Mouse (Mus musculus) lung, embryonic 16.5 days (tissue): Measurements from ENCODE around the gene B4galt2. TPM values are rescaled to one million over a fixed set of nuclear protein-coding genes. Genes with fewer than 3 reads are reported as not detected.

Source experiments
- ATAC-seq: fragments of 200-750 bp; cut with Nextera tagmentation; 2 replicates; pipeline ENCODE4 v1.8.0; 2017; ENCODE audit warnings: low read depth, mild to moderate bottlenecking, moderate library complexity
- H3K27ac ChIP-seq: fragments of 300-500 bp; sonication (generic); 2 replicates; pipeline ENCODE4 v1.5.1; 2014; ENCODE audit warnings: mild to moderate bottlenecking, control low read depth, low read length
- H3K27me3 ChIP-seq: fragments of 300-500 bp; sonication (generic); 2 replicates; pipeline ENCODE4 v1.6.1; 2014; ENCODE audit warnings: low read depth, low read length, mixed read lengths; ENCODE audit not compliant: control insufficient read depth, insufficient read depth
- H3K36me3 ChIP-seq: fragments of 300-500 bp; sonication (generic); 2 replicates; pipeline ENCODE4 v1.6.1; 2014; ENCODE audit warnings: low read length; ENCODE audit not compliant: control insufficient read depth, insufficient read depth
- H3K4me1 ChIP-seq: fragments of 300-500 bp; sonication (generic); replicated peaks from 2 replicates; pipeline ENCODE4 v1.6.1; 2014; ENCODE audit warnings: low read length, mixed read lengths; ENCODE audit not compliant: control insufficient read depth, insufficient read depth
- H3K4me2 ChIP-seq: fragments of 300-500 bp; sonication (generic); 2 replicates; pipeline ENCODE4 v1.6.1; 2014; ENCODE audit warnings: low read depth, low read length, control low read depth
- H3K4me3 ChIP-seq: fragments of 300-500 bp; sonication (generic); 2 replicates; pipeline ENCODE4 v1.5.1; 2014; ENCODE audit warnings: mild to moderate bottlenecking, low read length, control low read depth
- H3K9ac ChIP-seq: fragments of 300-500 bp; sonication (generic); 2 replicates; pipeline ENCODE4 v1.6.1; 2014; ENCODE audit warnings: low read length, control low read depth
- H3K9me3 ChIP-seq: fragments of 300-500 bp; sonication (generic); 2 replicates; pipeline ENCODE4 v1.6.1; 2016; ENCODE audit warnings: low read length; ENCODE audit not compliant: control insufficient read depth
- WGBS: fragments of 180-500 bp; shearing (Covaris S2); extraction: QIAGEN DNeasy Blood & Tissue Kit; methylation state at CpG from one replicate; pipeline ENCODE4 v1.1.7; 2014; 5-methylcytosine and 5-hydroxymethylcytosine counted together
- polyA plus RNA-seq: library from polyadenylated mRNA; unstranded; fragments of >200 nt; fragmentation: Nextera tagmentation; extraction: Ambion mirVana; gene quantifications from 2 replicates; pipeline ENCODE4 v1.2.1, GENCODE M21; 2015

The B4galt2 gene
- polyA plus RNA-seq, 1 experiment from 2014 or later: 12.0 TPM

GRCm38 (mm10) chr4:117841566-117841965 is 41.7 kb downstream of the B4galt2 start:
- ATAC-seq: no peak
- H3K9me3 ChIP-seq: no peaks in the 10 kb centered on the region
- no peak overlapping the region for H3K4me3 ChIP-seq
- H3K4me1 ChIP-seq: peaks cover 3% of the 10 kb centered on the region; the same call in 1 of the 2 replicates
- no peak overlapping the region for H3K4me2 ChIP-seq
- no peak overlapping the region for H3K27ac ChIP-seq
- no peaks in the 10 kb centered on the region for H3K27me3 ChIP-seq
- no peak overlapping the region for H3K9ac ChIP-seq
- WGBS: 74% methylated on average over 3 of the region's 3 CpGs
- H3K36me3 ChIP-seq: no peaks in the 10 kb centered on the region

GRCm38 (mm10) chr4:117840821-117841220 is 42.5 kb downstream of the B4galt2 start:
- H3K9ac ChIP-seq: no peak overlapping the region
- no peaks in the 10 kb centered on the region for H3K36me3 ChIP-seq
- H3K4me3 ChIP-seq: no peak overlapping the region
- 65% methylated on average over 5 of the region's 5 CpGs for WGBS
- H3K4me2 ChIP-seq: no peak overlapping the region
- H3K27me3 ChIP-seq: no peaks in the 10 kb centered on the region
- no peaks in the 10 kb centered on the region for H3K9me3 ChIP-seq
- no peak for ATAC-seq
- no peak overlapping the region for H3K27ac ChIP-seq
- H3K4me1 ChIP-seq: 0 out of 2 replicates have a peak, but pooled peaks cover 3% of the 10 kb centered on the region

- no peak overlapping the region for H3K4me3 ChIP-seq
- H3K36me3 ChIP-seq: no peaks in the 10 kb centered on the region
- no peak overlapping the region for H3K9ac ChIP-seq
- H3K27ac ChIP-seq: no peak overlapping the region
- H3K4me1 ChIP-seq: peaks cover 8% of the 10 kb centered on the region; the same call in 1 of the 2 replicates
- no peaks in the 10 kb centered on the region for H3K27me3 ChIP-seq
- WGBS: 79% methylated on average over 6 of the region's 6 CpGs
- no peaks in the 10 kb centered on the region for H3K9me3 ChIP-seq
- no peak overlapping the region for H3K4me2 ChIP-seq
- ATAC-seq: no peak
Observed at GRCm38 (mm10) chr4:117839366-117839765, 43.9 kb downstream of the B4galt2 start.

GRCm38 (mm10) chr4:117837271-117837670 is 46.0 kb downstream of the B4galt2 start:
- 69% methylated on average over 4 of the region's 4 CpGs for WGBS
- Histone ChIP-seq H3K4me3 (no peak overlapping the region), H3K9ac (no peak overlapping the region), H3K9me3 (no peaks in the 10 kb centered on the region), H3K27ac (no peak overlapping the region), H3K27me3 (no peaks in the 10 kb centered on the region), H3K4me2 (no peak overlapping the region), H3K4me1 (peaks cover 8% of the 10 kb centered on the region; the same call in 1 of the 2 replicates), H3K36me3 (no peaks in the 10 kb centered on the region)
- no peak for ATAC-seq

GRCm38 (mm10) chr4:117836204-117836767 is 47.0 kb downstream of the B4galt2 start:
- peaks cover 8% of the 10 kb centered on the region; the same call in 1 of the 2 replicates for H3K4me1 ChIP-seq
- peak overlapping the region; percentile 70 for H3K4me3 ChIP-seq
- 1% methylated on average over 36 of the region's 48 CpGs for WGBS
- H3K27ac ChIP-seq: peak overlapping the region; percentile 81
- no peaks in the 10 kb centered on the region for H3K9me3 ChIP-seq
- ATAC-seq: peak; percentile 90
- peak overlapping the region; percentile 93 for H3K4me2 ChIP-seq
- no peaks in the 10 kb centered on the region for H3K27me3 ChIP-seq
- no peaks in the 10 kb centered on the region for H3K36me3 ChIP-seq
- H3K9ac ChIP-seq: peak overlapping the region; percentile 76

- Histone ChIP-seq H3K4me2 (peak overlapping the region; percentile 93), H3K9ac (peak overlapping the region; percentile 76), H3K4me3 (peak overlapping the region; percentile 70), H3K36me3 (no peaks in the 10 kb centered on the region), H3K27ac (peak overlapping the region; percentile 81), H3K9me3 (no peaks in the 10 kb centered on the region), H3K4me1 (peaks cover 8% of the 10 kb centered on the region; the same call in 1 of the 2 replicates), H3K27me3 (no peaks in the 10 kb centered on the region)
- ATAC-seq: peak; percentile 26
- under 1% methylated on average over 60 of the region's 60 CpGs for WGBS
Observed at GRCm38 (mm10) chr4:117835531-117836111, 47.7 kb downstream of the B4galt2 start.

GRCm38 (mm10) chr4:117834845-117835530 is 48.3 kb downstream of the B4galt2 start:
- H3K27ac ChIP-seq: peak overlapping the region; percentile 81
- H3K4me1 ChIP-seq: peaks cover 14% of the 10 kb centered on the region
- H3K27me3 ChIP-seq: no peaks in the 10 kb centered on the region
- peak overlapping the region; percentile 93 for H3K4me2 ChIP-seq
- peak; percentile 71 for ATAC-seq
- no peaks in the 10 kb centered on the region for H3K9me3 ChIP-seq
- H3K4me3 ChIP-seq: peak overlapping the region; percentile 70
- H3K36me3 ChIP-seq: no peaks in the 10 kb centered on the region
- whole genome bisulfite sequencing: 1% methylated on average over 33 of the region's 36 CpGs
- H3K9ac ChIP-seq: peak overlapping the region; percentile 76

- Histone ChIP-seq H3K27ac (peak within 1 kb of the TSS; percentile 81), H3K4me3 (peak within 1 kb of the TSS; percentile 70), H3K27me3 (no peaks in the 10 kb centered on the region), H3K36me3 (no peaks in the 10 kb centered on the region), H3K4me1 (peaks cover 19% of the 10 kb centered on the region), H3K4me2 (peak within 1 kb of the TSS; percentile 93), H3K9me3 (no peaks in the 10 kb centered on the region), H3K9ac (peak within 1 kb of the TSS; percentile 76)
- WGBS: 29% methylated on average over 3 of the region's 3 CpGs
- no peak for ATAC-seq
Observed at GRCm38 (mm10) chr4:117834457-117834844, 48.8 kb downstream of the B4galt2 start, which contains the start of gene Slc6a9. Gene Slc6a9 (plus strand): TSS chr4:117834506.
